Mouse (Mus musculus) spleen, postnatal 36 days (tissue): ENCODE data around the gene Mrpl45.

Experiments used
- DNase-seq, 2 experiments: peaks; one replicate each; pipeline ENCODE4 v3.0.0; 2022; ENCODE audit warnings: low spot score in 2 of 2, mixed read lengths in 1 of 2

Mrpl45 gene

GRCm38 (mm10) chr11:97333044-97333443 lies 17.5 kb downstream of the Mrpl45 start:
- no peak for DNase-seq

- DNase-seq: no peak
These were observed 18.4 kb downstream of the Mrpl45 start for GRCm38 (mm10) chr11:97333896-97334295.

- no peak for DNase-seq
These were observed 18.9 kb downstream of the Mrpl45 start for GRCm38 (mm10) chr11:97334400-97334799.

- DNase-seq: no peak
These were observed 20.7 kb downstream of the Mrpl45 start for GRCm38 (mm10) chr11:97336238-97336637.

- no peak for DNase-seq
These were observed 21.3 kb downstream of the Mrpl45 start for GRCm38 (mm10) chr11:97336751-97337345.

- no peak for DNase-seq
These were observed 21.8 kb downstream of the Mrpl45 start for GRCm38 (mm10) chr11:97337363-97337762.

GRCm38 (mm10) chr11:97338302-97338976 lies 22.9 kb downstream of the Mrpl45 start:
- no peak for DNase-seq

GRCm38 (mm10) chr11:97338977-97339315 lies 23.4 kb downstream of the Mrpl45 start:
- no peak for DNase-seq

GRCm38 (mm10) chr11:97343175-97343574 lies 27.7 kb downstream of the Mrpl45 start:
- DNase-seq: no peak

- DNase-seq: peak; percentile 19 to 32
These were observed 28.1 kb downstream of the Mrpl45 start for GRCm38 (mm10) chr11:97343619-97344018.

GRCm38 (mm10) chr11:97345446-97345845 lies 29.9 kb downstream of the Mrpl45 start:
- DNase-seq: no peak

- no peak for DNase-seq
These were observed 30.9 kb downstream of the Mrpl45 start for GRCm38 (mm10) chr11:97346383-97346782.

GRCm38 (mm10) chr11:97347291-97347690 lies 31.8 kb downstream of the Mrpl45 start:
- no peak for DNase-seq

- DNase-seq: peak in 1 of 2 experiments; percentile 13
These were observed 34.5 kb downstream of the Mrpl45 start for GRCm38 (mm10) chr11:97350035-97350434.

- DNase-seq: no peak
These were observed 36.6 kb downstream of the Mrpl45 start, which contains the start of gene Gpr179 for GRCm38 (mm10) chr11:97352027-97352684. Gpr179 (minus strand) TSS chr11:97352077.

GRCm38 (mm10) chr11:97352935-97353597 lies 37.5 kb downstream of the Mrpl45 start:
- DNase-seq: no peak

GRCm38 (mm10) chr11:97354646-97355045 lies 39.1 kb downstream of the Mrpl45 start:
- no peak for DNase-seq

- DNase-seq: no peak
These were observed 39.7 kb downstream of the Mrpl45 start for GRCm38 (mm10) chr11:97355247-97355646.

- peak; percentile 46 to 61 for DNase-seq
These were observed 42.1 kb downstream of the Mrpl45 start for GRCm38 (mm10) chr11:97357663-97358062.

GRCm38 (mm10) chr11:97361948-97362648 lies 46.6 kb downstream of the Mrpl45 start, which contains the start of gene Socs7:
Socs7 (plus strand) TSS chr11:97362551.
- peak; percentile 92 for DNase-seq

GRCm38 (mm10) chr11:97362649-97362942 lies 47.1 kb downstream of the Mrpl45 start:
- DNase-seq: no peak
